Mouse (Mus musculus) forebrain, postnatal 0 days (tissue): ENCODE measurements around the gene Dpp8. TPM values are rescaled to one million over a fixed set of nuclear protein-coding genes. Genes with fewer than 3 reads are reported as not detected.
"Not testable (repeated sequence)": the region's sequence is repeated elsewhere in the genome, so short reads cannot be mapped to it uniquely, and the experiment has no call there.

ENCODE experiments used
- ATAC-seq: fragments of 200-750 bp; cut with Nextera tagmentation; 2 replicates; pipeline ENCODE4 v1.8.0; 2017; ENCODE audit warnings: mild to moderate bottlenecking, moderate library complexity
- DNase-seq: peaks from one replicate; pipeline ENCODE4 v3.0.0-alpha.2; 2015
- H3K27ac ChIP-seq: fragments of 300-500 bp; sonication (generic); 2 replicates; pipeline ENCODE4 v1.5.1; 2014; ENCODE audit warnings: low read depth, mild to moderate bottlenecking, antibody characterized with exemption, low read length, moderate library complexity, mixed read lengths
- H3K27me3 ChIP-seq: fragments of 300-500 bp; sonication (generic); 2 replicates; pipeline ENCODE4 v1.6.1; 2014; ENCODE audit warnings: mild to moderate bottlenecking, low read length, mixed read lengths; ENCODE audit not compliant: insufficient read depth
- H3K36me3 ChIP-seq: fragments of 300-500 bp; sonication (generic); 2 replicates; pipeline ENCODE4 v1.6.1; 2014; ENCODE audit warnings: mild to moderate bottlenecking, moderate library complexity; ENCODE audit not compliant: insufficient read depth
- H3K4me1 ChIP-seq: fragments of 300-500 bp; sonication (generic); 2 replicates; pipeline ENCODE4 v1.6.1; 2014; ENCODE audit warnings: antibody characterized with exemption; ENCODE audit not compliant: insufficient read depth
- H3K4me2 ChIP-seq: fragments of 300-500 bp; sonication (generic); 2 replicates; pipeline ENCODE4 v1.6.1; 2014; ENCODE audit warnings: low read depth, mild to moderate bottlenecking, moderate library complexity
- H3K4me3 ChIP-seq: fragments of 300-500 bp; sonication (generic); 2 replicates; pipeline ENCODE4 v1.5.1; 2014; ENCODE audit warnings: low read depth, low read length, mixed read lengths
- H3K9ac ChIP-seq: fragments of 300-500 bp; sonication (generic); 2 replicates; pipeline ENCODE4 v1.6.1; 2014; ENCODE audit warnings: mild to moderate bottlenecking
- H3K9me3 ChIP-seq: fragments of 300-500 bp; sonication (generic); 2 replicates; pipeline ENCODE4 v1.6.1; 2016; ENCODE audit warnings: low read length
- CTCF ChIP-seq: sonication (generic); IDR thresholded peaks from 2 replicates; pipeline ENCODE4 v1.5.1; 2016; ENCODE audit warnings: antibody characterized with exemption, control low read depth, low read depth
- WGBS: fragments of 180-500 bp; shearing (Covaris S2); extraction: QIAGEN DNeasy Blood & Tissue Kit; methylation state at CpG from one replicate; pipeline ENCODE4 v1.1.7; 2014; 5-methylcytosine and 5-hydroxymethylcytosine counted together
- polyA plus RNA-seq: library from polyadenylated mRNA; unstranded; fragments of >200 nt; fragmentation: Nextera tagmentation; extraction: Ambion mirVana; gene quantifications from 2 replicates; pipeline ENCODE4 v1.2.1, GENCODE M21; 2015
- total RNA-seq: library from RNA; depleted of rRNA; stranded (reverse); fragments of >200 nt; gene quantifications from 2 replicates; pipeline ENCODE4 v1.2.3, GENCODE M21; 2014

Gene Dpp8
- total and polyA plus RNA-seq, 2 experiments from 2014 or later: 25.6 to 111 TPM

GRCm38 (mm10) chr9:65021887-65022579 is 10.2 kb upstream of the Dpp8 start:
- H3K27ac ChIP-seq: peak overlapping the region; percentile 93
- H3K36me3 ChIP-seq: no peaks in the 10 kb centered on the region
- H3K4me1 ChIP-seq: peaks cover 34% of the 10 kb centered on the region
- 17% methylated on average over 9 of the region's 9 CpGs for WGBS
- no peak for TF ChIP-seq CTCF
- peak overlapping the region; percentile 96 for H3K9ac ChIP-seq
- H3K27me3 ChIP-seq: no peaks in the 10 kb centered on the region
- ATAC-seq (no peak), DNase-seq (no peak)
- peak overlapping the region; percentile 69 for H3K4me2 ChIP-seq
- H3K4me3 ChIP-seq: peak overlapping the region; percentile 95
- no peaks in the 10 kb centered on the region for H3K9me3 ChIP-seq

DNA sequence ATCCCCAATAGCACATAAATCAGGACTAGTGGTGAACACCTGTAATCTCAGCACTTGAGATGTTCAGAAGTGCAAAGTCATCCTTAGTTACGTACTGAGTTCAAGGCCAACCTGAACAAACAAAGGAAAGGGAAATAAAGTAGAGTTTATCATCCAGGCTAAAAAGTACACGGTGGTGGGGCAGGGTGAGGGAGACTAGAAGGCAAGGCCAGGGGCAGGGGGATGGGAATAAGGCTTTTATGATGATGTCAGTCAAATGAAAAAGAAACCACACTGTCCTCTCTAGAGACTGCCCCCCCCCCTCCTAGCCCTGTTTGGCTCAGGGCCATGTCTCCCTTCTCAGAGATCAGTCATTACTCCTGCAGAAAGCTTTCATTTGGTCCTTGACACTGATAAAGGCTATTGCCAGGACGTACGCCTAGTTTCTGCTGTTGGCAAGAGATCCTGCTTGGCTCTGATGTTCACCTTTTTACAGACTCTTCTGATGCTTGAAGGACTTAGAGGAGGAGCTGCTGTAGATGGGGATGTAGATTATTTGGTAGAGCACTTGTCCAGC is 9.6 kb upstream of the Dpp8 start:
- Histone ChIP-seq H3K4me1 (peaks cover 30% of the 10 kb centered on the region), H3K27ac (peak overlapping the region; percentile 93; the same call in 1 of the 2 replicates), H3K4me3 (no peak overlapping the region), H3K36me3 (no peaks in the 10 kb centered on the region), H3K4me2 (0 out of 2 replicates have a peak overlapping the region, but pooled peaks have one; percentile 69), H3K9ac (no peak overlapping the region; the same call in 1 of the 2 replicates), H3K9me3 (no peaks in the 10 kb centered on the region), H3K27me3 (no peaks in the 10 kb centered on the region)
- no peak for ATAC-seq
- TF ChIP-seq CTCF: 0 out of 2 replicates have a peak, but pooled peaks have one; percentile 7
- no peak for DNase-seq
- 51% methylated on average over 4 of the region's 4 CpGs for WGBS

- no peaks in the 10 kb centered on the region for H3K36me3 ChIP-seq
Observed at GRCm38 (mm10) chr9:65023447-65023846, 8.8 kb upstream of the Dpp8 start.

GRCm38 (mm10) chr9:65027241-65027640 is 5.0 kb upstream of the Dpp8 start:
- H3K4me1 ChIP-seq: 0 out of 2 replicates have a peak, but pooled peaks cover 4% of the 10 kb centered on the region
- H3K9me3 ChIP-seq: no peaks in the 10 kb centered on the region
- no peaks in the 10 kb centered on the region for H3K27me3 ChIP-seq
- ATAC-seq (no peak), DNase-seq (no peak)
- no peaks in the 10 kb centered on the region for H3K36me3 ChIP-seq
- 84% methylated on average over 7 of the region's 7 CpGs for WGBS
- no peak overlapping the region for H3K4me3 ChIP-seq
- H3K9ac ChIP-seq: no peak overlapping the region
- no peak overlapping the region for H3K27ac ChIP-seq
- H3K4me2 ChIP-seq: no peak overlapping the region
- TF ChIP-seq CTCF: no peak

More at GRCm38 (mm10) chr9:65023447-65023846, 8.8 kb upstream of the Dpp8 start:
- TF ChIP-seq CTCF: no peak
- H3K4me2 ChIP-seq: no peak overlapping the region
- WGBS: 94% methylated on average over 3 of the region's 3 CpGs
- ATAC-seq (no peak), DNase-seq (no peak)
- no peak overlapping the region for H3K4me3 ChIP-seq
- H3K4me1 ChIP-seq: peaks cover 25% of the 10 kb centered on the region
- no peaks in the 10 kb centered on the region for H3K9me3 ChIP-seq
- H3K27me3 ChIP-seq: no peaks in the 10 kb centered on the region
- H3K9ac ChIP-seq: no peak overlapping the region
- H3K27ac ChIP-seq: no peak overlapping the region

- WGBS: 94% methylated on average over 5 of the region's 5 CpGs
Observed at GRCm38 (mm10) chr9:65028313-65028712, 3.9 kb upstream of the Dpp8 start.

GRCm38 (mm10) chr9:65031355-65031754 is 859 bp upstream of the Dpp8 start:
- H3K4me2 ChIP-seq, H3K4me3 ChIP-seq, ATAC-seq, H3K9ac ChIP-seq, H3K27me3 ChIP-seq, H3K4me1 ChIP-seq, H3K36me3 ChIP-seq, DNase-seq, H3K9me3 ChIP-seq, H3K27ac ChIP-seq: not testable (repeated sequence)
- 75% methylated on average over 5 of the region's 5 CpGs for WGBS

More at GRCm38 (mm10) chr9:65028313-65028712, 3.9 kb upstream of the Dpp8 start:
- Histone ChIP-seq H3K4me1 (peaks cover 4% of the 10 kb centered on the region; the same call in 1 of the 2 replicates), H3K36me3 (no peaks in the 10 kb centered on the region), H3K4me2 (no peak overlapping the region), H3K9me3 (no peaks in the 10 kb centered on the region), H3K9ac (no peak overlapping the region), H3K4me3 (no peak overlapping the region), H3K27me3 (no peaks in the 10 kb centered on the region), H3K27ac (no peak overlapping the region)
- no peak for DNase-seq
- no peak for TF ChIP-seq CTCF
- ATAC-seq: no peak

GRCm38 (mm10) chr9:65031894-65032268 is 333 bp upstream of the Dpp8 start:
- H3K4me2 ChIP-seq: peak overlapping the region; percentile 18; the same call in 1 of the 2 replicates

More at GRCm38 (mm10) chr9:65031894-65032268, 333 bp upstream of the Dpp8 start:
- Histone ChIP-seq H3K9ac (peak overlapping the region; percentile 91; the same call in 1 of the 2 replicates), H3K4me3 (peak overlapping the region; percentile 93), H3K36me3 (no peaks in the 10 kb centered on the region), H3K27me3 (no peaks in the 10 kb centered on the region), H3K9me3 (no peaks in the 10 kb centered on the region), H3K27ac (no peak overlapping the region), H3K4me1 (peaks cover 4% of the 10 kb centered on the region; the same call in 1 of the 2 replicates)
- DNase-seq (no peak), ATAC-seq (no peak)
- TF ChIP-seq CTCF: no peak
- WGBS: 32% methylated on average over 4 of the region's 4 CpGs
